Mouse (Mus musculus) embryonic stem cell, embryonic (primary cell): ENCODE data around the gene Jade1.

Experiments
- CTCF ChIA-PET, 4 experiments: fragments of 300-600 bp in 2 of 4; fragments of 350-600 bp in 2 of 4; sonication (Branson Sonifier 250); formaldehyde crosslinking; loops; one replicate each; lab custom pipeline; 2022; ENCODE audit warnings: inconsistent platforms in 2 of 4; lab: Charles Lee
- POLR2A ChIA-PET, 4 experiments: fragments of 300-600 bp in 2 of 4; fragments of 350-600 bp in 2 of 4; sonication (Branson Sonifier 250); formaldehyde crosslinking; loops; one replicate each; lab custom pipeline; 2022; ENCODE audit warnings: antibody characterized with exemption in 4 of 4, inconsistent platforms in 1 of 4; lab: Charles Lee

Gene Jade1

GRCm38 (mm10) chr3:41597036-41597435, 41.5 kb downstream of the Jade1 start:
- CTCF ChIA-PET = interaction anchor here in 2 of 4 experiments (0.9 to 2.3 kb wide), 2 partner anchors 9 to 15 kb away, joined by 4 to 6 read pairs; no protein-coding TSS in a partner anchor
- POLR2A ChIA-PET = interaction anchor here (0.7 to 50.6 kb wide), 13 partner anchors 4 to 101 kb away, joined by 3 to 1272 read pairs (median 6); partner anchors contain the start of gene Jade1 (in 2 of the 4)

- CTCF ChIA-PET = interaction anchor here in 2 of 4 experiments (0.6 kb wide), 2 partner anchors 101 to 1107 kb away, joined by 3 to 7 read pairs; no protein-coding TSS in a partner anchor
- POLR2A ChIA-PET = interaction anchor here in 3 of 4 experiments (0.8 to 50.6 kb wide), 14 partner anchors 3 to 106 kb away, joined by 3 to 1272 read pairs (median 4); partner anchors contain the start of gene Jade1 (in 2 of the 3)
Measured at GRCm38 (mm10) chr3:41598412-41598811, 42.9 kb downstream of the Jade1 start.

- POLR2A ChIA-PET = interaction anchor here in 3 of 4 experiments (0.8 to 50.6 kb wide), 14 partner anchors 2 to 107 kb away, joined by 3 to 1272 read pairs (median 3); partner anchors contain the start of gene Jade1 (in 1 of the 3)
- CTCF ChIA-PET = no interaction called here
Measured at GRCm38 (mm10) chr3:41599226-41599625, 43.7 kb downstream of the Jade1 start.

GRCm38 (mm10) chr3:41599806-41600589, 44.5 kb downstream of the Jade1 start:
- ChIA-PET CTCF (interaction anchor here (0.6 to 1.9 kb wide), 4 partner anchors 9 to 473 kb away, joined by 3 to 6 read pairs (median 4); no protein-coding TSS in a partner anchor), POLR2A (interaction anchor here in 3 of 4 experiments (0.9 to 50.6 kb wide), 10 partner anchors 1 to 107 kb away, joined by 3 to 1272 read pairs (median 7); partner anchors contain the start of gene Jade1 (in 1 of the 3))

- ChIA-PET CTCF (interaction anchor here (0.7 to 1.9 kb wide), 4 partner anchors 10 to 22 kb away, joined by 3 to 6 read pairs (median 4); no protein-coding TSS in a partner anchor), POLR2A (interaction anchor here (1.0 to 50.6 kb wide), 13 partner anchors 0 to 106 kb away, joined by 3 to 1272 read pairs (median 10); partner anchors contain the start of gene Jade1 (in 1 of the 4))
Measured at GRCm38 (mm10) chr3:41601226-41602020, 45.9 kb downstream of the Jade1 start.

GRCm38 (mm10) chr3:41602933-41603332, 47.4 kb downstream of the Jade1 start:
- CTCF ChIA-PET = interaction anchor here in 1 of 4 experiments (0.6 kb wide), 1 partner anchor 197 kb away, joined by 3 read pairs; no protein-coding TSS in a partner anchor
- POLR2A ChIA-PET = interaction anchor here in 3 of 4 experiments (0.7 to 50.6 kb wide), 8 partner anchors 1 to 107 kb away, joined by 4 to 1272 read pairs (median 9); no protein-coding TSS in a partner anchor

GRCm38 (mm10) chr3:41603470-41604019, 48.0 kb downstream of the Jade1 start:
- CTCF ChIA-PET = interaction anchor here in 1 of 4 experiments (0.8 kb wide), 1 partner anchor 9 kb away, joined by 3 read pairs; no protein-coding TSS in a partner anchor
- POLR2A ChIA-PET = interaction anchor here in 3 of 4 experiments (0.7 to 50.6 kb wide), 7 partner anchors 2 to 107 kb away, joined by 3 to 1272 read pairs (median 7); no protein-coding TSS in a partner anchor

- POLR2A ChIA-PET = interaction anchor here in 2 of 4 experiments (0.7 to 50.6 kb wide), 9 partner anchors 3 to 108 kb away, joined by 3 to 1272 read pairs (median 4); no protein-coding TSS in a partner anchor
- CTCF ChIA-PET = no interaction called here
Measured at GRCm38 (mm10) chr3:41604629-41605321, 49.2 kb downstream of the Jade1 start.

- POLR2A ChIA-PET = interaction anchor here in 3 of 4 experiments (1.0 to 50.6 kb wide), 9 partner anchors 4 to 113 kb away, joined by 3 to 1272 read pairs (median 7); no protein-coding TSS in a partner anchor
- CTCF ChIA-PET = interaction anchor here in 1 of 4 experiments (0.5 to 0.9 kb wide), 2 partner anchors 9 to 535 kb away, joined by 3 to 4 read pairs; no protein-coding TSS in a partner anchor
Measured at GRCm38 (mm10) chr3:41605601-41606329, 50.2 kb downstream of the Jade1 start.

- ChIA-PET CTCF (interaction anchor here in 1 of 4 experiments (0.6 to 2.1 kb wide), 7 partner anchors 9 to 424 kb away, joined by 3 to 5 read pairs (median 4); no protein-coding TSS in a partner anchor), POLR2A (interaction anchor here in 3 of 4 experiments (1.0 to 50.6 kb wide), 10 partner anchors 10 to 114 kb away, joined by 3 to 1272 read pairs (median 4); no protein-coding TSS in a partner anchor)
Measured at GRCm38 (mm10) chr3:41606330-41606664, 50.8 kb downstream of the Jade1 start.

GRCm38 (mm10) chr3:41607050-41607449, 51.5 kb downstream of the Jade1 start:
- POLR2A ChIA-PET = interaction anchor here in 3 of 4 experiments (1.0 to 50.6 kb wide), 12 partner anchors 9 to 114 kb away, joined by 3 to 1272 read pairs (median 4); no protein-coding TSS in a partner anchor
- CTCF ChIA-PET = interaction anchor here in 1 of 4 experiments (0.6 to 2.1 kb wide), 7 partner anchors 10 to 425 kb away, joined by 3 to 5 read pairs (median 4); no protein-coding TSS in a partner anchor

GRCm38 (mm10) chr3:41607467-41607866, 51.9 kb downstream of the Jade1 start:
- ChIA-PET POLR2A (interaction anchor here in 3 of 4 experiments (0.7 to 50.6 kb wide), 11 partner anchors 9 to 115 kb away, joined by 3 to 1272 read pairs (median 3); no protein-coding TSS in a partner anchor), CTCF (interaction anchor here in 1 of 4 experiments (1.1 to 2.1 kb wide), 3 partner anchors 16 to 24 kb away, joined by 3 to 5 read pairs (median 4); no protein-coding TSS in a partner anchor)

- ChIA-PET POLR2A (interaction anchor here in 2 of 4 experiments (1.0 to 50.6 kb wide), 4 partner anchors 9 to 52 kb away, joined by 3 to 1272 read pairs (median 4); no protein-coding TSS in a partner anchor), CTCF (interaction anchor here in 1 of 4 experiments (1.0 kb wide), 1 partner anchor 27 kb away, joined by 3 read pairs; no protein-coding TSS in a partner anchor)
Measured at GRCm38 (mm10) chr3:41609071-41609470, 53.5 kb downstream of the Jade1 start.

GRCm38 (mm10) chr3:41612211-41612610, 56.7 kb downstream of the Jade1 start:
- ChIA-PET POLR2A (interaction anchor here in 3 of 4 experiments (1.2 to 50.6 kb wide), 14 partner anchors 7 to 161 kb away, joined by 3 to 1272 read pairs (median 4); no protein-coding TSS in a partner anchor), CTCF (interaction anchor here (0.6 to 1.6 kb wide), 15 partner anchors 8 to 430 kb away, joined by 3 to 6 read pairs (median 3); no protein-coding TSS in a partner anchor)

- ChIA-PET POLR2A (interaction anchor here in 3 of 4 experiments (0.5 to 50.6 kb wide), 21 partner anchors 8 to 453 kb away, joined by 3 to 1272 read pairs (median 4); partner anchors contain the start of gene Jade1 (in 1 of the 3)), CTCF (interaction anchor here in 1 of 4 experiments (0.5 kb wide), 1 partner anchor 120 kb away, joined by 3 read pairs; no protein-coding TSS in a partner anchor)
Measured at GRCm38 (mm10) chr3:41613706-41614105, 58.2 kb downstream of the Jade1 start.
